In the genomic region with DNA sequence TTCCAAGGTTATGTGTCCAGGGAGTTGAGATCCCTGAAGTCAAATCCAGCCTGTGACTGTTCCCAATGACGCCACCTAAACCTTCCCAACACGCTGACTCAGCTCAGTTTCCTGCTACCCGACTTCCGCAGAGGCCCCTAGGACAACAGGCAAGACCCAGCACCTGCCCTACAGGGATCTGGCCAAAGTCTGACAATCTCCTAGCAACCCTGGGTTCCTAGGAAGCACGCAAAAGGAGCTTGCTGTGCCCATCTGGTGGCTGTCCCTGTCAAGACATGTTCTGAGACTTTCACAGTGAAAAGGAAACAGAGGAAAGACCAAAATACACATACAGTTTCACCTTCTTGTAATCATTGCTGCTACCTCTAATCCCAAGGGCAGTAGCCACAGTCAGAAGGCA, we compare ENCODE assay signal across 11 mouse cellular contexts. TPM values are rescaled to one million over a fixed set of nuclear protein-coding genes. Genes with fewer than 3 reads are reported as not detected.
DNase-seq lines count a peak whose midpoint lies in the region; ATAC-seq and TF ChIP-seq lines count a peak whose summit lies in the region.
"Had no signal": no experiment of that assay in that cellular context is flagged by ENCODE, and none has a peak within 500 bp of the region (broad histone marks: within the 10 kb centered on the region; RNA-seq: fewer than 3 reads in every experiment).

No protein-coding gene starts in this region.

- 0 out of 2 replicates have a peak, but pooled peaks have one; percentile 20 for TF ChIP-seq CTCF in lung, embryonic 14.5 days (IDR thresholded peaks at IDR 0.05; ENCODE audit: low read depth)
- no peak for TF ChIP-seq CTCF in brain, embryonic 14.5 days (IDR thresholded peaks at IDR 0.05; ENCODE audit: borderline replicate concordance, extremely low read depth, insufficient read depth, insufficient read length)

- no peaks in the 10 kb centered on the region for H3K27me3 ChIP-seq in lung, embryonic 14.5 days (ENCODE audit: insufficient read depth, low read length)
- H3K27me3 ChIP-seq in stomach, embryonic 14.5 days (ENCODE audit: control insufficient read depth, insufficient read depth, low read length), result no peaks in the 10 kb centered on the region
- H3K27me3 ChIP-seq: lung, embryonic 15.5 days had no signal

- no peaks in the 10 kb centered on the region for H3K9me3 ChIP-seq in lung, embryonic 14.5 days (ENCODE audit: low read depth, low read length)
- no peaks in the 10 kb centered on the region for H3K9me3 ChIP-seq in stomach, embryonic 14.5 days (ENCODE audit: control insufficient read depth, low read depth, low read length)
- H3K9me3 ChIP-seq: lung, embryonic 15.5 days had no signal

- no peak for ATAC-seq in lung, embryonic 14.5 days (ENCODE audit: insufficient read depth)
- peak; percentile 84 for ATAC-seq in stomach, embryonic 14.5 days (ENCODE audit: insufficient number of reproducible peaks, insufficient read depth, low FRiP score, low read depth)
- ATAC-seq in frontal cortex, adult (ENCODE audit: low TSS enrichment), result no peak

- WGBS in lung, embryonic 14.5 days, result 54% methylated on average over 5 of the region's 5 CpGs
- 52% methylated on average over 5 of the region's 5 CpGs for WGBS in stomach, embryonic 14.5 days

- no peak for TF ChIP-seq POLR2A in brain, embryonic 14.5 days (IDR thresholded peaks at IDR 0.05; ENCODE audit: borderline replicate concordance, extremely low read depth, insufficient read depth, insufficient read length, poor library complexity, severe bottlenecking)

- no peaks in the 10 kb centered on the region for H3K36me3 ChIP-seq in lung, embryonic 14.5 days (ENCODE audit: insufficient read depth)
- no peaks in the 10 kb centered on the region for H3K36me3 ChIP-seq in stomach, embryonic 14.5 days (ENCODE audit: control insufficient read depth, insufficient read depth, low read length)
- H3K36me3 ChIP-seq: lung, embryonic 15.5 days had no signal

- peak; percentile 21 for DNase-seq in heart, postnatal 4 days
- no peak for DNase-seq in heart, adult 8-10 months (ENCODE audit: low spot score)
- DNase-seq in lung, embryonic 14.5 days, result no peak
- DNase-seq in lung, postnatal 36 days, result no peak
- peak; percentile 13 for DNase-seq in brain, embryonic 14.5 days (ENCODE audit: low read depth)
- DNase-seq in left cerebral cortex, adult 9 months (ENCODE audit: low spot score in 2 of 2), result no peak
- DNase-seq: cerebellum, adult 8-10 months had no signal

- H3K9ac ChIP-seq in lung, embryonic 14.5 days, result no peak overlapping the region
- H3K9ac ChIP-seq in stomach, embryonic 14.5 days (replicated peaks; ENCODE audit: low read depth, low read length), result no peak overlapping the region
- H3K9ac ChIP-seq: lung, embryonic 15.5 days had no signal

- H3K27ac ChIP-seq in lung, embryonic 14.5 days (ENCODE audit: low read depth), result no peak overlapping the region
- peak overlapping the region; percentile 68; the same call in 1 of the 2 replicates for H3K27ac ChIP-seq in stomach, embryonic 14.5 days (ENCODE audit: low read length)
- H3K27ac ChIP-seq: lung, embryonic 15.5 days had no signal

- no peaks in the 10 kb centered on the region for H3K4me1 ChIP-seq in lung, embryonic 14.5 days (ENCODE audit: insufficient read depth)
- no peaks in the 10 kb centered on the region for H3K4me1 ChIP-seq in stomach, embryonic 14.5 days (ENCODE audit: control insufficient read depth, insufficient read depth, low read length)

- no peak overlapping the region for H3K4me3 ChIP-seq in lung, embryonic 14.5 days (ENCODE audit: low read depth, low read length)
- no peak overlapping the region for H3K4me3 ChIP-seq in stomach, embryonic 14.5 days (ENCODE audit: low read depth, low read length)
- H3K4me3 ChIP-seq: lung, embryonic 15.5 days had no signal

- no peak overlapping the region for H3K4me2 ChIP-seq in lung, embryonic 14.5 days
- H3K4me2 ChIP-seq in stomach, embryonic 14.5 days (replicated peaks; ENCODE audit: low read depth, low read length), result no peak overlapping the region
- H3K4me2 ChIP-seq: lung, embryonic 15.5 days had no signal

RNA-seq across cellular contexts. Expression of gene Fam178b, which starts 35.4 kb away (rescaled TPM):
- total RNA-seq in heart, postnatal 4 days (2021), result under 1 TPM; 0.54 to 0.79 TPM
- total RNA-seq in heart, adult 8-10 months (2022), result under 1 TPM in 2 of 4 experiments, not detected in 2; 0.44 to 0.62 TPM
- polyA plus RNA-seq in lung, embryonic 14.5 days (2014; fragmentation: Nextera tagmentation; extraction: Ambion mirVana), result 1.9 and 3.6 TPM in 2 replicates
- 0.22 and 0.32 TPM in 2 replicates for polyA plus RNA-seq in brain, embryonic 14.5 days (2012; rRNA removed)
- polyA plus RNA-seq in stomach, embryonic 14.5 days (2014; fragmentation: Nextera tagmentation; extraction: Ambion mirVana), result 0.74 and 1.1 TPM in 2 replicates
- polyA plus RNA-seq: neural tube, embryonic 11.5 days had no signal

RNA-seq across cellular contexts. Expression of gene Cox5b, which starts 43.6 kb away (rescaled TPM):
- total RNA-seq in heart, postnatal 4 days (2021), result 1,000 to 10,000 TPM; 1,651 to 1,714 TPM
- total RNA-seq in heart, adult 8-10 months (2022), result 1,000 to 10,000 TPM; 1,794 to 2,512 (median 2,152) TPM
- polyA plus RNA-seq in lung, embryonic 14.5 days (2014; fragmentation: Nextera tagmentation; extraction: Ambion mirVana), result 518 and 549 TPM in 2 replicates
- polyA plus RNA-seq in brain, embryonic 14.5 days (2012; rRNA removed), result 318 and 374 TPM in 2 replicates
- 613 and 651 TPM in 2 replicates for polyA plus RNA-seq in stomach, embryonic 14.5 days (2014; fragmentation: Nextera tagmentation; extraction: Ambion mirVana)

Comparison
In these comparisons a context has a peak if more than half of its experiments do, and no peak if none do; other contexts are left out.
1. DNase-seq: peak in heart, postnatal 4 days (single experiment) and brain, embryonic 14.5 days (single experiment); none in heart, adult 8-10 months (single experiment), lung, embryonic 14.5 days (single experiment), lung, postnatal 36 days (single experiment) and left cerebral cortex, adult 9 months (0 of 2).